Mouse (Mus musculus) midbrain, embryonic 12.5 days (tissue): ENCODE measurements at regions not wholly inside any gene's neighbourhood (a gene's known extent, or its start where the extent isn't known, plus 50 kb on each side); places are given as distances from the start of the nearest gene placed in this dataset.
"Not testable (repeated sequence)": the region's sequence is repeated elsewhere in the genome, so short reads cannot be mapped to it uniquely, and the experiment has no call there.

Experiments
- ATAC-seq: fragments of 200-750 bp; cut with Nextera tagmentation; 2 replicates; pipeline ENCODE4 v1.8.0; 2017; ENCODE audit warnings: low read depth, moderate TSS enrichment, moderate library complexity; ENCODE audit not compliant: low FRiP score
- H3K27ac ChIP-seq: fragments of 300-500 bp; sonication (generic); replicated peaks from 2 replicates; pipeline ENCODE4 v1.5.1; 2016; ENCODE audit warnings: mild to moderate bottlenecking
- H3K27me3 ChIP-seq: fragments of 300-500 bp; sonication (generic); 2 replicates; pipeline ENCODE4 v1.6.1; 2016; ENCODE audit warnings: mild to moderate bottlenecking
- H3K36me3 ChIP-seq: fragments of 300-500 bp; sonication (generic); 2 replicates; pipeline ENCODE4 v1.6.1; 2016
- H3K4me1 ChIP-seq: fragments of 300-500 bp; sonication (generic); 2 replicates; pipeline ENCODE4 v1.6.1; 2016
- H3K4me2 ChIP-seq: fragments of 300-500 bp; sonication (generic); replicated peaks from 2 replicates; pipeline ENCODE4 v1.6.1; 2016; ENCODE audit warnings: mild to moderate bottlenecking, moderate library complexity
- H3K4me3 ChIP-seq: fragments of 300-500 bp; sonication (generic); 2 replicates; pipeline ENCODE4 v1.5.1; 2016; ENCODE audit warnings: mild to moderate bottlenecking
- H3K9ac ChIP-seq: fragments of 300-500 bp; sonication (generic); replicated peaks from 2 replicates; pipeline ENCODE4 v1.6.1; 2016; ENCODE audit warnings: mild to moderate bottlenecking, moderate library complexity
- H3K9me3 ChIP-seq: fragments of 300-500 bp; sonication (generic); 2 replicates; pipeline ENCODE4 v1.6.1; 2016; ENCODE audit warnings: mild to moderate bottlenecking
- WGBS: fragments of 180-500 bp; shearing (Covaris S2); methylation state at CpG from one replicate; pipeline ENCODE4 v1.1.7; 2016; 5-methylcytosine and 5-hydroxymethylcytosine counted together

GRCm38 (mm10) chr15:43682176-43682575 lies 3548.0 kb downstream of the 9330182O14Rik start:
- Histone ChIP-seq H3K9ac (no peak overlapping the region), H3K4me1 (no peaks in the 10 kb centered on the region), H3K27ac (no peak overlapping the region), H3K4me3 (no peak overlapping the region), H3K9me3 (no peaks in the 10 kb centered on the region), H3K4me2 (no peak overlapping the region), H3K36me3 (no peaks in the 10 kb centered on the region), H3K27me3 (no peaks in the 10 kb centered on the region)
- ATAC-seq: no peak
- WGBS: 85% methylated on average over 2 of the region's 2 CpGs

GRCm38 (mm10) chr15:43691998-43692397 lies 3557.8 kb downstream of the 9330182O14Rik start:
- not testable (repeated sequence) for H3K4me1 ChIP-seq, H3K27ac ChIP-seq, H3K27me3 ChIP-seq, ATAC-seq, H3K4me3 ChIP-seq, H3K4me2 ChIP-seq, H3K36me3 ChIP-seq, H3K9me3 ChIP-seq, H3K9ac ChIP-seq

- no peak for ATAC-seq
- WGBS: 65% methylated on average over 1 of the region's 1 CpGs
- no peak overlapping the region for H3K9ac ChIP-seq
- no peak overlapping the region for H3K27ac ChIP-seq
- H3K27me3 ChIP-seq: no peaks in the 10 kb centered on the region
- no peak overlapping the region for H3K4me2 ChIP-seq
- no peaks in the 10 kb centered on the region for H3K4me1 ChIP-seq
- no peak overlapping the region for H3K4me3 ChIP-seq
- H3K9me3 ChIP-seq: no peaks in the 10 kb centered on the region
- H3K36me3 ChIP-seq: no peaks in the 10 kb centered on the region
Measured at GRCm38 (mm10) chr15:43695451-43695850, 3561.3 kb downstream of the 9330182O14Rik start.

- Histone ChIP-seq H3K4me1 (no peaks in the 10 kb centered on the region), H3K27me3 (no peaks in the 10 kb centered on the region), H3K36me3 (no peaks in the 10 kb centered on the region), H3K4me2 (no peak overlapping the region), H3K27ac (no peak overlapping the region), H3K9ac (no peak overlapping the region), H3K4me3 (no peak overlapping the region), H3K9me3 (no peaks in the 10 kb centered on the region)
- WGBS: 98% methylated on average over 1 of the region's 1 CpGs
- no peak for ATAC-seq
Measured at GRCm38 (mm10) chr15:43717035-43717434, 3582.9 kb downstream of the 9330182O14Rik start.

GRCm38 (mm10) chr15:43717559-43717958 lies 3583.4 kb downstream of the 9330182O14Rik start:
- Histone ChIP-seq H3K4me3 (no peak overlapping the region), H3K4me2 (no peak overlapping the region), H3K9ac (no peak overlapping the region), H3K27ac (no peak overlapping the region), H3K27me3 (no peaks in the 10 kb centered on the region), H3K4me1 (no peaks in the 10 kb centered on the region), H3K36me3 (no peaks in the 10 kb centered on the region), H3K9me3 (no peaks in the 10 kb centered on the region)
- ATAC-seq: no peak
- 97% methylated on average over 1 of the region's 1 CpGs for WGBS

GRCm38 (mm10) chr15:43720916-43721315 lies 3586.8 kb downstream of the 9330182O14Rik start:
- no peak overlapping the region for H3K27ac ChIP-seq
- no peak overlapping the region for H3K4me2 ChIP-seq
- no peaks in the 10 kb centered on the region for H3K9me3 ChIP-seq
- ATAC-seq: no peak
- no peaks in the 10 kb centered on the region for H3K4me1 ChIP-seq
- H3K9ac ChIP-seq: no peak overlapping the region
- H3K36me3 ChIP-seq: no peaks in the 10 kb centered on the region
- no peaks in the 10 kb centered on the region for H3K27me3 ChIP-seq
- H3K4me3 ChIP-seq: no peak overlapping the region
- 74% methylated on average over 1 of the region's 1 CpGs for WGBS

- Histone ChIP-seq H3K27ac (no peak overlapping the region), H3K27me3 (no peaks in the 10 kb centered on the region), H3K4me2 (no peak overlapping the region), H3K4me3 (no peak overlapping the region), H3K9me3 (no peaks in the 10 kb centered on the region), H3K9ac (no peak overlapping the region), H3K36me3 (no peaks in the 10 kb centered on the region), H3K4me1 (no peaks in the 10 kb centered on the region)
- WGBS: 88% methylated on average over 3 of the region's 3 CpGs
- no peak for ATAC-seq
Measured at GRCm38 (mm10) chr15:43735697-43736096, 3601.5 kb downstream of the 9330182O14Rik start.

- no peaks in the 10 kb centered on the region for H3K36me3 ChIP-seq
- no peaks in the 10 kb centered on the region for H3K4me1 ChIP-seq
- no peak overlapping the region for H3K9ac ChIP-seq
- H3K4me3 ChIP-seq: no peak overlapping the region
- H3K27me3 ChIP-seq: no peaks in the 10 kb centered on the region
- H3K9me3 ChIP-seq: no peaks in the 10 kb centered on the region
- no peak for ATAC-seq
- H3K4me2 ChIP-seq: no peak overlapping the region
- H3K27ac ChIP-seq: no peak overlapping the region
- WGBS: 20% methylated on average over 3 of the region's 3 CpGs
Measured at GRCm38 (mm10) chr15:43758256-43758655, 3624.1 kb downstream of the 9330182O14Rik start.

- no peaks in the 10 kb centered on the region for H3K9me3 ChIP-seq
- H3K4me3 ChIP-seq: no peak overlapping the region
- ATAC-seq: no peak
- H3K27ac ChIP-seq: no peak overlapping the region
- H3K36me3 ChIP-seq: no peaks in the 10 kb centered on the region
- 81% methylated on average over 2 of the region's 2 CpGs for WGBS
- no peaks in the 10 kb centered on the region for H3K4me1 ChIP-seq
- no peak overlapping the region for H3K9ac ChIP-seq
- no peaks in the 10 kb centered on the region for H3K27me3 ChIP-seq
- no peak overlapping the region for H3K4me2 ChIP-seq
Measured at GRCm38 (mm10) chr15:43764606-43765005, 3630.4 kb downstream of the 9330182O14Rik start.

GRCm38 (mm10) chr15:43772718-43773117 lies 3638.6 kb downstream of the 9330182O14Rik start:
- H3K9ac ChIP-seq: no peak overlapping the region
- H3K9me3 ChIP-seq: no peaks in the 10 kb centered on the region
- no peak overlapping the region for H3K27ac ChIP-seq
- H3K36me3 ChIP-seq: no peaks in the 10 kb centered on the region
- H3K4me2 ChIP-seq: no peak overlapping the region
- no peaks in the 10 kb centered on the region for H3K27me3 ChIP-seq
- 36% methylated on average over 3 of the region's 3 CpGs for WGBS
- H3K4me3 ChIP-seq: no peak overlapping the region
- H3K4me1 ChIP-seq: no peaks in the 10 kb centered on the region
- ATAC-seq: peak; percentile 49

GRCm38 (mm10) chr15:43782126-43782632 lies 3648.0 kb downstream of the 9330182O14Rik start:
- not testable (repeated sequence) for ATAC-seq, H3K4me1 ChIP-seq, H3K9me3 ChIP-seq, H3K9ac ChIP-seq, H3K27ac ChIP-seq, H3K4me3 ChIP-seq, H3K36me3 ChIP-seq, H3K27me3 ChIP-seq, H3K4me2 ChIP-seq
- 87% methylated on average over 3 of the region's 3 CpGs for WGBS

GRCm38 (mm10) chr15:43784171-43784570 lies 3650.0 kb downstream of the 9330182O14Rik start:
- H3K36me3 ChIP-seq: no peaks in the 10 kb centered on the region
- H3K27ac ChIP-seq: no peak overlapping the region
- no peaks in the 10 kb centered on the region for H3K4me1 ChIP-seq
- H3K4me2 ChIP-seq: no peak overlapping the region
- H3K27me3 ChIP-seq: no peaks in the 10 kb centered on the region
- WGBS: 90% methylated on average over 3 of the region's 3 CpGs
- H3K9ac ChIP-seq: no peak overlapping the region
- H3K4me3 ChIP-seq: no peak overlapping the region
- no peak for ATAC-seq
- H3K9me3 ChIP-seq: no peaks in the 10 kb centered on the region

- Histone ChIP-seq H3K4me1 (0 out of 2 replicates have a peak, but pooled peaks cover 3% of the 10 kb centered on the region), H3K36me3 (no peaks in the 10 kb centered on the region), H3K9ac (no peak overlapping the region), H3K4me3 (no peak overlapping the region), H3K27ac (no peak overlapping the region), H3K4me2 (no peak overlapping the region), H3K9me3 (no peaks in the 10 kb centered on the region), H3K27me3 (no peaks in the 10 kb centered on the region)
- no peak for ATAC-seq
- WGBS: 45% methylated on average over 4 of the region's 4 CpGs
Measured at GRCm38 (mm10) chr15:43803342-43803741, 3669.2 kb downstream of the 9330182O14Rik start.
